Mouse (Mus musculus) ES-E14 (cell line): ENCODE results near the gene Cfap77. TPM values are rescaled to one million over a fixed set of nuclear protein-coding genes. Genes with fewer than 3 reads are reported as not detected.

Source experiments
- DNase-seq: peaks from one replicate; pipeline ENCODE4 v3.0.0-alpha.2; 2013; ENCODE audit warnings: low read depth, low spot score
- H3K27ac ChIP-seq: 2 replicates; pipeline ENCODE4 v1.5.1; 2012; ENCODE audit warnings: low read depth, mild to moderate bottlenecking, low read length, moderate library complexity, mixed read lengths; ENCODE audit not compliant: poor library complexity, insufficient read depth, severe bottlenecking
- H3K36me3 ChIP-seq: 2 replicates; pipeline ENCODE4 v1.6.1; 2012; ENCODE audit warnings: mild to moderate bottlenecking, low read length, moderate library complexity, mixed read lengths; ENCODE audit not compliant: control insufficient read depth, poor library complexity, insufficient read depth, severe bottlenecking
- H3K4me1 ChIP-seq, 2 experiments: fragments of 150-350 bp in 1 of 2; sonication (generic) in 1 of 2; 2 replicates each; pipeline ENCODE4 v1.6.1; 2012; ENCODE audit warnings: low read length in 2 of 2, mild to moderate bottlenecking in 1 of 2, mixed read lengths in 1 of 2; ENCODE audit not compliant: control insufficient read depth in 2 of 2, insufficient read depth in 2 of 2, poor library complexity in 1 of 2
- H3K4me3 ChIP-seq, 2 experiments: fragments of 150-350 bp in 1 of 2; sonication (generic) in 1 of 2; 2 replicates each; pipeline ENCODE4 v1.5.1; 2012; ENCODE audit warnings: low read length in 2 of 2, low read depth in 1 of 2, mild to moderate bottlenecking in 1 of 2, mixed read lengths in 1 of 2; ENCODE audit not compliant: insufficient read depth in 1 of 2, poor library complexity in 1 of 2, severe bottlenecking in 1 of 2
- H3K9ac ChIP-seq: 2 replicates; pipeline ENCODE4 v1.6.1; 2012; ENCODE audit warnings: low read depth, mild to moderate bottlenecking, low read length, mixed read lengths; ENCODE audit not compliant: poor library complexity, insufficient read depth, severe bottlenecking
- H3K9me3 ChIP-seq: fragments of 150-350 bp; sonication (generic); 2 replicates; pipeline ENCODE4 v1.6.1; 2012; ENCODE audit warnings: low read depth, mild to moderate bottlenecking, low read length; ENCODE audit not compliant: control insufficient read depth, insufficient read depth
- CHD2 ChIP-seq: IDR thresholded peaks from 2 replicates; pipeline ENCODE4 v1.6.1; 2014; ENCODE audit warnings: mild to moderate bottlenecking, low read depth, low read length, inconsistent platforms
- HCFC1 ChIP-seq: IDR thresholded peaks from 2 replicates; pipeline ENCODE4 v1.6.1; 2012; ENCODE audit warnings: low read length, inconsistent platforms, borderline replicate concordance; ENCODE audit not compliant: insufficient read depth
- MAFK ChIP-seq: IDR thresholded peaks from 2 replicates; pipeline ENCODE4 v1.6.1; 2014; ENCODE audit warnings: mild to moderate bottlenecking, low read depth, low read length, inconsistent platforms; ENCODE audit not compliant: insufficient read depth
- ZC3H11A ChIP-seq: IDR thresholded peaks from 2 replicates; pipeline ENCODE4 v1.6.1; 2012; ENCODE audit warnings: low read depth, mild to moderate bottlenecking, inconsistent platforms, low read length, borderline replicate concordance
- ZNF384 ChIP-seq: IDR thresholded peaks from 2 replicates; pipeline ENCODE4 v1.6.1; 2012; ENCODE audit warnings: low read depth, low read length, inconsistent platforms
- in situ Hi-C, 2 experiments: fragments of 600-800 bp; cut with MboI; formaldehyde crosslinking; loops; one replicate each; pipeline ENCODE4 v1.15.1; 2025; ENCODE audit warnings: low sequenced_read_pairs in 2 of 2, inconsistent platforms in 1 of 2; ENCODE audit not compliant: unreplicated experiment in 2 of 2
- total RNA-seq: library from RNA; depleted of rRNA; stranded (reverse); fragments of 300-350 nt; gene quantifications from 2 replicates; pipeline ENCODE4 v1.2.3, GENCODE M21; 2012

The Cfap77 gene
- total RNA-seq, 1 experiment = 1.0 TPM

DNA sequence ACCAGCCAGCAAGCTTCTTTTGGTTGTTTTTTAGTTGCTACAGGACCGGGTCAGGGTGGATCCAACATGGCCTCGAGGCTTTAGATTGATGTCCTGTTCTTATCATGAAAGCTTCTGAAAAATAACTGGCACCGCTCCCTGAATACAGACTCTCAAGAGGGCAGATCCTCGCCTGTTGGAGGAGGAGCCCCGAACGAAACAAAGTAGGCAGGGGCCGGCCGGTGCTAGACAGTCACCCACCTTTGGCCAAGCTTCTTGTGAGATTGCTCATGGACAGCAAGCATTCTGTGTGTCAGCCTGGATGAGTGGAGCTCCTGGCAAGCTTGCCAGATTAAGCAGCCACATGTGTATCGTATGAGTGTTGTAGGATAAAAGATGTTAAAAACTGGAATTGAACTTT is 150.1 kb downstream of the Cfap77 start:
- TF ChIP-seq ZC3H11A (no peak), ZNF384 (no peak), MAFK (no peak), CHD2 (no peak), HCFC1 (no peak)
- Histone ChIP-seq H3K4me1 (peaks cover 0 to 4% of the 10 kb centered on the region in 2 experiments; a peak in 2 of 4 replicates), H3K9ac (no peak overlapping the region), H3K9me3 (no peaks in the 10 kb centered on the region), H3K27ac (no peak overlapping the region), H3K4me3 (no peak overlapping the region), H3K36me3 (peaks cover 10% of the 10 kb centered on the region)
- DNase-seq = no peak
- in situ Hi-C loops = loop anchor here in 1 of 2 experiments (25.0 kb wide), 1 partner anchor 333 kb away; no protein-coding TSS in a partner anchor

DNA sequence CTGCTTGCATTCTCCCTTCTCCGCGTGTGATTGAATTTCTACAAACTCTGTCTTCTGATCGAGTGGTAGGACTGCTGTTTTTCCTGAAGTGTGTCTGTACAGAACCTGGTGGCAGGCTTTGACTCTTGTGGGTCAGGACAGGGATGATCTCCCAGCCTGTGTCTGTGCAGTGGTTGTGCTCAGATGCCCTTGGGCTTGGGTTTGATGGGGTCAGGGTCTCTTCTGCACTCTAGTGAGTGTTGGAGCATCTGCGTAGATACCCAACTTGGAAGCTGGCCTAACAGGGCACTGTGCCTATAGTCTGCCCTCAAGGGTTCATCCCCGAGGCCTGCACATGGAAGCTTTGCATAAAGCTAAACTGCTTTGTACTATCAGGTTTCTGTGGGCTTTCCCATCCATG is 151.0 kb downstream of the Cfap77 start:
- no peak overlapping the region for H3K4me3 ChIP-seq
- in situ Hi-C loops = loop anchor here in 1 of 2 experiments (25.0 kb wide), 1 partner anchor 333 kb away; no protein-coding TSS in a partner anchor
- peaks cover 0 to 3% of the 10 kb centered on the region in 2 experiments; a peak in 2 of 4 replicates for H3K4me1 ChIP-seq
- H3K36me3 ChIP-seq = peaks cover 15% of the 10 kb centered on the region
- DNase-seq = no peak
- no peaks in the 10 kb centered on the region for H3K9me3 ChIP-seq
- H3K9ac ChIP-seq = no peak overlapping the region
- no peak overlapping the region for H3K27ac ChIP-seq
- TF ChIP-seq ZNF384 = no peak
- TF ChIP-seq CHD2 = no peak
- TF ChIP-seq ZC3H11A = no peak
- TF ChIP-seq MAFK = no peak
- TF ChIP-seq HCFC1 = no peak

DNA sequence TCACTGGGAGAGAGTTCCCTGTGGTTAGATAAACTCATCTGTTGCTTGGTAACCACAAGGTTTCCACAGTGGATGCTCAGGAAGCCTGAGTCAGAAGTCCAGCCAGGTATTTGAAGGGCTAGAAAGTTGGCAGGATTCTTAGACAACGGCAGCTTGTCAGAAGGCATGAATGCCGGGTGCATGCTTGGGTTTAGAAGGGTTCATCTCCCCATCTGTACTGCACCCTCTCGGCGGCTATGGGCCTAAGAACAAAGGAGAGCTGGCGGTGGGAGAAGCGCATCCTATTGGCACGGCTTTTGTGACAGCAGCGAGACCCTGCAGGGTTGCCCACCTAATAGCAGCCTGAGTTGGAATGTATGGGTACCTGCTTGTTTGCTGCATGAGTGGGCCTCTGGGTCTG is 152.6 kb downstream of the Cfap77 start:
- peaks cover 18% of the 10 kb centered on the region for H3K36me3 ChIP-seq
- H3K27ac ChIP-seq = no peak overlapping the region
- no peaks in the 10 kb centered on the region for H3K4me1 ChIP-seq
- in situ Hi-C loops = loop anchor here in 1 of 2 experiments (25.0 kb wide), 1 partner anchor 335 kb away; no protein-coding TSS in a partner anchor
- DNase-seq = no peak
- no peak overlapping the region for H3K9ac ChIP-seq
- H3K4me3 ChIP-seq = no peak overlapping the region
- TF ChIP-seq ZNF384 = no peak
- no peak for TF ChIP-seq ZC3H11A
- no peak for TF ChIP-seq CHD2
- no peaks in the 10 kb centered on the region for H3K9me3 ChIP-seq

DNA sequence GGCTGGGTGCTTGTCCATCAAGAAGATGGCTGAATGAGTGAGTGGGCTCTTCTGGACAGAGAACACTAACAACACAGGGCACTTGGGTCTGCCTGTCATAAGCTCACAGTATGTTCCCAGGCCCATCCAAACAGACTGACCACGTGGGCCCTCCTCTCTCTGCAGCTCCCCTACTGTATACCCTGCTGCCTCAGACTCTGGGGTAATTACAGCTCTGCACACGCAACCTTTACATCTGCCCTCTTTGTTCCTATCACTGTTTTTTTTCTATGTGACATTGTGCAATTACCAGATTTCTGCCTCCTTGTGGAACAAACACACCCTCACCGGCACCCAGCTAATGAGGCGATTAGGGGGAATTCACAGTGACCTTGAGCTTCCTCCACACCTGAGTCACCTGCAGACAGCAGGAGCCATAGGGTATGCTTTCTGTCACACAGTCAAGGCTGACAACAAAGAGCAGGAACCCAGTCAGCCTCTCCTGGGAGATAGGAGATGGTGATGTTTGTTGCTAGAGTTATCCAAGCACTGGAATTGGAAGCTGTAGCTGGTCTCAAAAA is 157.4 kb downstream of the Cfap77 start:
- H3K4me1 ChIP-seq = no peaks in the 10 kb centered on the region
- no peak overlapping the region for H3K27ac ChIP-seq
- H3K9me3 ChIP-seq = no peaks in the 10 kb centered on the region
- no peak for TF ChIP-seq HCFC1
- no peak for TF ChIP-seq CHD2
- TF ChIP-seq ZNF384 = no peak
- no peak for TF ChIP-seq MAFK
- TF ChIP-seq ZC3H11A = no peak
- H3K4me3 ChIP-seq = no peak overlapping the region
- no peak overlapping the region for H3K9ac ChIP-seq
- peaks cover 41% of the 10 kb centered on the region for H3K36me3 ChIP-seq
- DNase-seq = no peak
- in situ Hi-C loops = no loop called here
